Mouse (Mus musculus): ENCODE measurements around the gene Cbx1. TPM values are rescaled to one million over a fixed set of nuclear protein-coding genes. Genes with fewer than 3 reads are reported as not detected.
"Not testable (repeated sequence)": the region's sequence is repeated elsewhere in the genome, so short reads cannot be mapped to it uniquely, and the experiment has no call there.

Cbx1 gene
- total RNA-seq, 2 experiments from 2014 or later: 40.8 to 46.9 TPM

GRCm38 (mm10) chr11:96828881-96829280, 40.0 kb downstream of the Cbx1 start:
- DNase-seq (ENCODE audit: low spot score in 2 of 2): no peak
- intact Hi-C loops (cut with DNase I): no loop called here

GRCm38 (mm10) chr11:96829403-96829812, 40.5 kb downstream of the Cbx1 start:
- intact Hi-C loops (cut with DNase I): no loop called here
- DNase-seq (ENCODE audit: low spot score in 2 of 2): peak in 1 of 2 experiments; percentile 63

GRCm38 (mm10) chr11:96829813-96830538, 41.0 kb downstream of the Cbx1 start, which contains the start of gene Nfe2l1:
Nfe2l1 (minus strand) TSS chr11:96829968.
- peak; percentile 98 to 99 for DNase-seq (ENCODE audit: low spot score in 2 of 2)
- intact Hi-C loops (cut with DNase I): no loop called here

DNA sequence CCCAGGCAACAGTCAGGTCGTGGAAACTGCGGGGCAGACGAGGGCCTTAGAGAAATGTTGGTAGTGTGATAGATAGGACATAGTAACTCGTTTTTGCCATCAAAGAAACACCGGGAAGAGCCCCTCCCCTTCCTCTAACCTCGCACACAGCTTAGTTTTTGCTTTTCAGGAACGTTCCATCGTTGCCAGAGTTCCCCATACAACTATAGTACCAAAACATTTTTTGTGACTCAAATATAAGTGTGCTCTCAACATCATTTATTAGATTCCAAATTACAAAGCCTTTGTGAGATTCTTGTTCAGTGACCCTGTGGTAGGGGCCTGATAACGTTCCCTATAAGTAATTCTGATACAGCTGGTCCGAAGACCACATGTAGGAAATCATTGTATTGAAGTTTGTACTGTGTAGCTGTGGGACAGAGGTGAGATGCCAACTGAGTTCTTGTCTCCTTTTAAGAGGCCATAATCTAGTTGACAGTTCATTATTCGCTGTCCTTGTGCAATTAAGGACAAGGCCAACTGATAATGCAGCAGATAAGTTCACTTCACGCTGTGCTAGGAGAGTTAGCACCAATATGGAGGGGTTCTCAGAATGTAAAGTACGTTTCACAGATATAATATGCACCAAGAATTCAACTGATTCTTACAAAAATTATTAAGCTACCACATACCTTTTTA, 41.8 kb downstream of the Cbx1 start:
- DNase-seq (ENCODE audit: low spot score in 2 of 2): no peak
- intact Hi-C loops (cut with DNase I): no loop called here

DNA sequence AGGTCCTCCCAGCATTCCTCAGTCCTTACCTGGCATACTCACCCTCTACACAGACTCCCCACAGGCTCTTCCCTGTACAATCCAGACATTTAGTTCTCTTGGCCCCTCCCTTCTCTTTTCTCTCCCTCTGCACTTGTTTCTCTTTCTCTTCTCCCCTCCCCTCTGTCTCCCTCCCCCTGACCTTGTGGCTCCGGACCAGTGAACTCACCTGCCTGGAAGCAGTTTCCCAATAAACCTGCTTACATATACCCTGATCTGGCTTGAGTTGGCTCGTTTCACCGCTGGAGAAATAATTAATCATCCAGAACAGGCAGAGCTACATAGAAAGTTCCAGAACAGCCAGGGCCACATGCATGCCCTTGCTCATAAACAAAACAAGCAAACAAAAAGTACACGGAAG, 42.6 kb downstream of the Cbx1 start:
- no peak for DNase-seq (ENCODE audit: low spot score in 2 of 2)
- intact Hi-C loops (cut with DNase I): no loop called here

GRCm38 (mm10) chr11:96832541-96832940, 43.6 kb downstream of the Cbx1 start:
- intact Hi-C loops (cut with DNase I): no loop called here

GRCm38 (mm10) chr11:96832973-96833372, 44.0 kb downstream of the Cbx1 start:
- intact Hi-C loops (cut with DNase I): no loop called here
- no peak for DNase-seq (ENCODE audit: low spot score in 2 of 2)

More at GRCm38 (mm10) chr11:96832541-96832940, 43.6 kb downstream of the Cbx1 start:
- no peak for DNase-seq (ENCODE audit: low spot score in 2 of 2)

- intact Hi-C loops (cut with DNase I): no loop called here
Measured at GRCm38 (mm10) chr11:96834127-96834526, 45.2 kb downstream of the Cbx1 start.

DNA sequence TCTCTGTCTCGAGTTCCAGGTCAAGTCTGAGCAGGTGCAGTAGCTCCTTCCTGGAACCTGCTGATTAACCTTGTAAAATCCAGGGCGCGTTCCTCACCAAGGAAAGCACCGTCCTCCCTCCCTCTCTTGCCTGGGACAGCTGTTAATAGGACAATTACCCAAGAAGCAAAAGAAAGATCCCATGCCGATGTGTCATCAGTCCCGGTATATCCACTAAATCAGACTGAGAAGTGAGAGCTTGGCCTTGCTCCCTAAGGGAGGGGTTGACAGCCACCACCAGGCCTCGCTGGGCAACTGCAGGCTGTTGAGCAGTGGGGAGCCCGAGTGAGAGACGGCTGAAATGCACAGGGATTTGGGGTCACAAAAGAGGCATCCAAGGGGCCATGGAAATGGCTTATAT, 48.4 kb downstream of the Cbx1 start:
- intact Hi-C loops (cut with DNase I): no loop called here
- DNase-seq (ENCODE audit: low spot score in 2 of 2): no peak

More at GRCm38 (mm10) chr11:96834127-96834526, 45.2 kb downstream of the Cbx1 start:
- DNase-seq (ENCODE audit: low spot score in 2 of 2): no peak

- intact Hi-C loops (cut with DNase I): no loop called here
- DNase-seq (ENCODE audit: low spot score in 2 of 2): no peak
Measured at GRCm38 (mm10) chr11:96838341-96838740, 49.4 kb downstream of the Cbx1 start.

- intact Hi-C loops (cut with DNase I): no loop called here
- DNase-seq (ENCODE audit: low spot score in 2 of 2): no peak
Measured at GRCm38 (mm10) chr11:96839428-96839827, 50.5 kb downstream of the Cbx1 start.

DNA sequence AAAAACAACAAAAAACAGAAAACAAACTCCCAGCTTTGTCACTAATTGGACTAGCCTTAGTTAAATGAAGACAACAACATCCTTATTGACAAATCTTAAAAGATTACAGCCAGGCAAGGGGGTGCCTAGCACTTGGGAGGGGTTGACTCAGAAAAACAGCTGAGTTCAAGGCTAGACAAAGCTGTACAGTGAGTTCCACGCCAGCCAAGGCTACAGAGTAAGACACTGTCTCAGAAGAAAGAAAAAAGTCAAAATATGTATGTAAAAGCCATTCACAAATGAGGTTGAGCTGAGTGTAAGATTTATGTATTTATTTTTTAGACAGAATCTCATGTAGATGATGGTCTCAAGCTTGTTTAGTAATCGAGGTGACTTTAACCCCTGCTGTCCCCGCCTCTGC, 51.0 kb downstream of the Cbx1 start:
- intact Hi-C loops (cut with DNase I): no loop called here
- DNase-seq (ENCODE audit: low spot score in 2 of 2): no peak

DNA sequence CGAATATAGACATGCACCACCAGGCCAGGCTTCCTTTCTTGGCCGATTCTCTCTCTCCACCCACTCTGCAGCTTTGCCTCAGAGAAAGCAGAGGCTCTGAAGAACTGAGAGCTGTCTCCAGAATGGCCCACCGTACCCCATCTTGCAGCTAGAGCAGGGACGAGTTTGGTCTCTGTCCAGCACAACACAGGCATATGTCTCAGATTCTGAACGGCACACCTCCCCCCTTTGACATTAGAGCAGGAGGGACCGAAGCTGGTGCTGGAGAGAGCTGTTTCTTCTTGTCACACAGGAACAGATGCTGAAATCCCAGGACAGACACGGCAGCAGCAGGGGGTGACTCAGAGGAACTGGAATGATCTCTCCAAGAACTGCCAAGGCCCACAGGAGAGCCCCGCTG, 51.4 kb downstream of the Cbx1 start:
- peak; percentile 76 to 78 for DNase-seq (ENCODE audit: low spot score in 2 of 2)
- intact Hi-C loops (cut with DNase I): no loop called here

DNA sequence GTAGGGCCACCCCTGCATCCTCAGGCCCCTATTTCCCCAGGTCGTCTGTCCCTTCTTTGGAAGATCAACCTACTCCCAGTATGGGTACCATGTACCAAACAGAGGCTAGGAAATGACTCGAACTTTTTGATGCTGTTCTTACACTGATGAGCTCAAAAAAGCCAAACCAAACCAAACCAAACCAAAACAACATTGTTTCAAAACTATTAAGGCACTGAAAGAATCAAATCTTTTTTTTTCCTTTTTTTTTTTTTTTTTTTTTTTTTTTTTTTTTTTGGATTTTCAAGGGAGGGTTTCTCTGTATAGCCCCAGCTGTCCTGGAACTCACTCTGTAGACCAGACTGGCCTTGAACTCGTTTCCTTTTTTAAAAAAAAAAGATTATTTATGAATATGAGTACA, 54.7 kb downstream of the Cbx1 start:
- intact Hi-C loops (cut with DNase I): no loop called here
- DNase-seq (ENCODE audit: low spot score in 2 of 2): no peak

DNA sequence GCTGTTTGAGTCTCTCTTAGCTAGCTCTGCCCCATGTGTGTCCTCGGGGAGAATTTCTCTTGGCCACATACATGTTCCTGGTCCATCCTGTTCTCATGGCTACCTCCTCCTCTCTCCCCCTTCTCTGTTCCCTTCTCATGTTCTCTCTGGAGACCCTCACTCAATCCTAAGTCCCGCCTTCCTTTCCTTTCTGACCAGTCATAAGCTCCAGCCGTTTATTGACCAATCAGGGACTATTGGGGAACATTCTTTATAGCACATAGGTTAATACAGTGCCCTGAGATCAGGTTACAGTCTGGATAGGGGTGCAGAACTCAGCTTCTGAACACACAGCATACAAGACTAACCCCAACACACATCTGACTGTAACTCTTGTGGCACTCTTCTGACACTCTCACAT, 58.3 kb downstream of the Cbx1 start:
- DNase-seq (ENCODE audit: low spot score in 2 of 2): no peak

GRCm38 (mm10) chr11:96848694-96849093, 59.8 kb downstream of the Cbx1 start:
- intact Hi-C loops (cut with DNase I): no loop called here
- DNase-seq (ENCODE audit: low spot score in 2 of 2): no peak

More for the DNA sequence above, 58.3 kb downstream of the Cbx1 start:
- intact Hi-C loops (cut with DNase I): no loop called here

- DNase-seq (ENCODE audit: low spot score in 2 of 2); intact Hi-C loops (cut with DNase I): not testable (repeated sequence)
Measured at GRCm38 (mm10) chr11:96849145-96849544, 60.2 kb downstream of the Cbx1 start.

DNA sequence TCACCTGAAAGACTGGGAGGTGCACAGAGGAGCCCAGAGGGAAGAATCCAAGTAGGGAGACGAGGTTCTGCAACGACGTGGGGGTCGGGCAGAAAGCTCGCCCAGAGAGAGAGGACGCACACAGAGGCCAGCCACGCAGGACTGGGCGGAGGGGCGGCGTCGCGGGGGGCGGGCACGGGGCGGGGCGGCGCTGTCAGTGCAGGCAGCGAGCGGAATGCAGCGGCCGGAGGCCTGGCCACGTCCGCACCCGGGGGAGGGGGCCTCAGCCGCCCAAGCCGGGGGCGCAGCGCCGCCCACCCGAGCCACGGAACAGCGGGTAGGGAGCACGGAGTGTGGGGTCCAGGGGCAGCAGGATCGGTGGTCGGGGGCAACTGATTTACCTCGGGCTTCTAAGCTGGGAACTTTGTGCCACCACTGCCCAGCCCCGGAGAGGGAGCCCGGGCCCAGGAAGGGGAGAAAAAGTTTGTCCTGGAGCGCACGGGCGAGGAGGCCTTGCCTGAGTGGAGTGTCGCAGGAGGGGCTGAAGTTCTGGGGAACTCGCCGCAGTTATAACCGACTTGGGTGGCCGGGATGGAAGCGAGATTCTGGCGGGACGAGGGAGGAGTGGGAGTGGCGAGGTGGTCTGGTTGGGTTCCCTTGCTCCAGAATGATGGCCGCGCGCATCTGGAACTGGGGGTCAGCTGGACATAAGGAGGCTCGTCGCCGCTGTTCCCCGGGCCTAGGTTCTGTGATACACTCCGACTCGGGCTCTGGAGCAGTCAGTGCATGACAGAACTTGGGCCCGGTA, 60.9 kb downstream of the Cbx1 start, which contains the start of gene Copz2:
TSS of gene Copz2 (plus strand) at position 190 of the 787 bp plus-strand sequence.
- intact Hi-C loops (cut with DNase I): no loop called here
- DNase-seq (ENCODE audit: low spot score in 2 of 2): no peak

- no peak for DNase-seq (ENCODE audit: low spot score in 2 of 2)
- intact Hi-C loops (cut with DNase I): loop anchor here (5.0 kb wide), 1 partner anchor 35 kb away; no protein-coding TSS in a partner anchor
Measured at GRCm38 (mm10) chr11:96857446-96857845, 68.5 kb downstream of the Cbx1 start.

Data from left cerebral cortex, postnatal 36 days (tissue).